Mouse (Mus musculus): ENCODE data around the gene Ccdc28a.

GRCm38 (mm10) chr10:18177304-18177703 is 57.5 kb downstream of the Ccdc28a start:
- TF ChIP-seq CTCF (IDR thresholded peaks at IDR 0.05; ENCODE audit: low read depth) (no peak), EP300 (optimal IDR thresholded peaks at IDR 0.05) (no peak)
